Mouse (Mus musculus): ENCODE results near the gene 1500009L16Rik.

DNA sequence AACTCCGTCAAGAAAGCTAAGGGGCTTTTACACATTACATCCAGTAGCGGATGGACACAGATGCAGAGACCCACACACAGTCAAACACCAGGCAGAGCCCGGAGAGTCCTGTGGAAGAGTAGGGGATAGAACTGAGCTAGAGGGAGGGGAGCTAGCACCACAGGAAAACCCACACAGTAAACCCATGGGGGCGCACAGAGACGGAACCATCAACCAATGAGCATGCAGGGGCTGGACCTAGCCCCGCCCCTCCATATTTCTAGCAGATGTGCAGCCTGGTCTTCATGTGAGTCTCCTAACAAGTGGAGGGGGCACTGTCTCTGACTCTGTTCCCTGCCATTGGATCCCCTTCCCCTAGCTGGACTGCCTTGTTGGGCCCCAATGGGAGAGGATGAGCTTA is 5.9 kb downstream of the 1500009L16Rik start:
- TF ChIP-seq POLR2A (IDR thresholded peaks at IDR 0.05; ENCODE audit: extremely low read depth, insufficient read depth, low read length) (no peak), CTCF (IDR thresholded peaks at IDR 0.05; ENCODE audit: low read depth, low read length) (no peak)
